ENCODE assay signal across 7 mouse cellular contexts in genomic region chr5:103936906-103937589, GRCm38 (mm10). TPM values are rescaled to one million over a fixed set of nuclear protein-coding genes. Genes with fewer than 3 reads are reported as not detected.
DNase-seq lines count a peak whose midpoint lies in the region; ATAC-seq and TF ChIP-seq lines count a peak whose summit lies in the region.

No protein-coding gene starts in this region.

- peak; percentile 86 for ATAC-seq in lung, embryonic 15.5 days (ENCODE audit: borderline replicate concordance, extremely low read depth, low FRiP score, low TSS enrichment)
- peak; percentile 64 for ATAC-seq in heart, embryonic 12.5 days (ENCODE audit: insufficient number of reproducible peaks, low FRiP score)
- no peak for ATAC-seq in limb, embryonic 13.5 days (ENCODE audit: low FRiP score, low read depth)

- no peak overlapping the region for H3K27ac ChIP-seq in lung, embryonic 15.5 days
- no peak overlapping the region for H3K27ac ChIP-seq in bone marrow, adult 2 months (ENCODE audit: control insufficient read depth, insufficient read depth, low read depth, low read length, poor library complexity)
- H3K27ac ChIP-seq in heart, embryonic 12.5 days (ENCODE audit: poor library complexity, severe bottlenecking) = peak overlapping the region; percentile 80
- no peak overlapping the region for H3K27ac ChIP-seq in limb, embryonic 13.5 days
- H3K27ac ChIP-seq in small intestine, adult 2 months (ENCODE audit: insufficient read depth, low read depth, low read length) = no peak overlapping the region

- H3K4me1 ChIP-seq in lung, embryonic 15.5 days = peaks cover 13% of the 10 kb centered on the region
- no peaks in the 10 kb centered on the region for H3K4me1 ChIP-seq in bone marrow, adult 2 months (ENCODE audit: control insufficient read depth, insufficient read depth, low read length)
- peaks cover 30% of the 10 kb centered on the region for H3K4me1 ChIP-seq in heart, embryonic 12.5 days (replicated peaks)
- H3K4me1 ChIP-seq in limb, embryonic 13.5 days = peaks cover 21% of the 10 kb centered on the region
- H3K4me1 ChIP-seq in small intestine, adult 2 months (ENCODE audit: control insufficient read depth, insufficient read depth, insufficient read length, low read length) = no peaks in the 10 kb centered on the region; the same call in 1 of the 2 replicates

- no peak overlapping the region for H3K4me3 ChIP-seq in lung, embryonic 15.5 days
- no peak overlapping the region for H3K4me3 ChIP-seq in bone marrow, adult 2 months (replicated peaks; ENCODE audit: control insufficient read depth, low read depth, low read length)
- H3K4me3 ChIP-seq in heart, embryonic 12.5 days = no peak overlapping the region
- H3K4me3 ChIP-seq in limb, embryonic 13.5 days = no peak overlapping the region
- no peak overlapping the region for H3K4me3 ChIP-seq in small intestine, adult 2 months (ENCODE audit: low read depth, low read length)

- TF ChIP-seq CTCF in bone marrow, adult 2 months (IDR thresholded peaks at IDR 0.05; ENCODE audit: control insufficient read depth, insufficient read depth, low read length) = peak; percentile 66
- TF ChIP-seq CTCF in small intestine, adult 2 months (IDR thresholded peaks at IDR 0.05; ENCODE audit: extremely low read depth, insufficient read length, insufficient replicate concordance, low read depth, low read length) = peak; percentile 82; the same call in 1 of the 2 replicates

- TF ChIP-seq POLR2A in bone marrow, adult 2 months (IDR thresholded peaks at IDR 0.05; ENCODE audit: borderline replicate concordance, control insufficient read depth, low read depth, low read length) = no peak
- no peak for TF ChIP-seq POLR2A in small intestine, adult 2 months (IDR thresholded peaks at IDR 0.05; ENCODE audit: low read depth, low read length)

- H3K36me3 ChIP-seq in lung, embryonic 15.5 days = no peaks in the 10 kb centered on the region
- H3K36me3 ChIP-seq in heart, embryonic 12.5 days = no peaks in the 10 kb centered on the region
- no peaks in the 10 kb centered on the region for H3K36me3 ChIP-seq in limb, embryonic 13.5 days
- H3K36me3 ChIP-seq in small intestine, adult 2 months (ENCODE audit: control insufficient read depth, insufficient read depth, low read length) = no peaks in the 10 kb centered on the region

- no peaks in the 10 kb centered on the region for H3K9me3 ChIP-seq in lung, embryonic 15.5 days
- H3K9me3 ChIP-seq in heart, embryonic 12.5 days (replicated peaks) = no peaks in the 10 kb centered on the region
- peaks cover 5% of the 10 kb centered on the region; the same call in 1 of the 2 replicates for H3K9me3 ChIP-seq in limb, embryonic 13.5 days

- peaks cover 4% of the 10 kb centered on the region; the same call in 1 of the 2 replicates for H3K27me3 ChIP-seq in lung, embryonic 15.5 days
- H3K27me3 ChIP-seq in heart, embryonic 12.5 days (replicated peaks) = no peaks in the 10 kb centered on the region
- no peaks in the 10 kb centered on the region for H3K27me3 ChIP-seq in limb, embryonic 13.5 days
- peaks cover 13% of the 10 kb centered on the region for H3K27me3 ChIP-seq in small intestine, adult 2 months (ENCODE audit: control insufficient read depth, insufficient read depth, low read length)

- H3K4me2 ChIP-seq in lung, embryonic 15.5 days = no peak overlapping the region
- peak overlapping the region; percentile 36; the same call in 1 of the 2 replicates for H3K4me2 ChIP-seq in heart, embryonic 12.5 days
- H3K4me2 ChIP-seq in limb, embryonic 13.5 days (replicated peaks) = 0 out of 2 replicates have a peak overlapping the region, but pooled peaks have one; percentile 17

- H3K9ac ChIP-seq in lung, embryonic 15.5 days = no peak overlapping the region
- no peak overlapping the region for H3K9ac ChIP-seq in heart, embryonic 12.5 days
- H3K9ac ChIP-seq in limb, embryonic 13.5 days = no peak overlapping the region

- no peak for DNase-seq in lung, adult 18-20 months
- no peak for DNase-seq in frontal cortex, postnatal 14 days (ENCODE audit: low spot score in 2 of 2)

- 19% methylated on average over 14 of the region's 14 CpGs for WGBS in lung, embryonic 15.5 days
- 59% methylated on average over 14 of the region's 14 CpGs for WGBS in bone marrow, adult 2 months
- WGBS in heart, embryonic 12.5 days = 40% methylated on average over 14 of the region's 14 CpGs
- WGBS in limb, embryonic 13.5 days = 46% methylated on average over 14 of the region's 14 CpGs
- WGBS in small intestine, adult 2 months = 58% methylated on average over 14 of the region's 14 CpGs

RNA-seq across cellular contexts. Expression of gene Klhl8, which starts 26.0 kb away (rescaled TPM):
- 10.2 and 10.8 TPM in 2 replicates for polyA plus RNA-seq in lung, embryonic 15.5 days (2015; fragmentation: Nextera tagmentation; extraction: Ambion mirVana)
- 0.95 and 1.5 TPM in 2 replicates for polyA plus RNA-seq in bone marrow, adult 2 months (2011; ENCODE audit: insufficient read depth, insufficient read length, low replicate concordance, missing spikeins)
- 11.3 and 12.4 TPM in 2 replicates for polyA plus RNA-seq in heart, embryonic 12.5 days (2016; fragmentation: Nextera tagmentation; extraction: Ambion mirVana)
- polyA plus RNA-seq in limb, embryonic 13.5 days (2015; fragmentation: Nextera tagmentation; extraction: Ambion mirVana) = 11.0 and 12.3 TPM in 2 replicates
- 0.84 and 0.96 TPM in 2 replicates for polyA plus RNA-seq in small intestine, adult 2 months (2012; rRNA removed)

RNA-seq across cellular contexts. Expression of gene Hsd17b13, which starts 40.2 kb away (rescaled TPM):
- polyA plus RNA-seq in lung, embryonic 15.5 days (2015; fragmentation: Nextera tagmentation; extraction: Ambion mirVana) = 0.22 and 0.38 TPM in 2 replicates
- not detected in 2 replicates for polyA plus RNA-seq in bone marrow, adult 2 months (2011; ENCODE audit: insufficient read depth, insufficient read length, low replicate concordance, missing spikeins)
- polyA plus RNA-seq in heart, embryonic 12.5 days (2016; fragmentation: Nextera tagmentation; extraction: Ambion mirVana) = not detected in 2 replicates
- 0.23 TPM in 1 of 2 replicates, not detected in the other for polyA plus RNA-seq in limb, embryonic 13.5 days (2015; fragmentation: Nextera tagmentation; extraction: Ambion mirVana)
- polyA plus RNA-seq in small intestine, adult 2 months (2012; rRNA removed) = 5.7 and 6.0 TPM in 2 replicates
